Mouse (Mus musculus): ENCODE data around the gene Sipa1. TPM values are rescaled to one million over a fixed set of nuclear protein-coding genes. Genes with fewer than 3 reads are reported as not detected.
"Not testable (repeated sequence)": the region's sequence is repeated elsewhere in the genome, so short reads cannot be mapped to it uniquely, and the experiment has no call there.

Sipa1 gene
- 10 to 100 TPM; 19.0 to 25.6 TPM for polyA plus RNA-seq (2017; shearing (Covaris generic))

- peak; percentile 92 for ATAC-seq
Measured at GRCm38 (mm10) chr19:5662981-5663913, at the start of gene Sipa1. Sipa1 (minus strand) TSS chr19:5663707.

- no peak for ATAC-seq
Measured at GRCm38 (mm10) chr19:5713255-5713654, 49.7 kb upstream of the Sipa1 start.

- ATAC-seq = no peak
Measured at GRCm38 (mm10) chr19:5711907-5712460, 48.5 kb upstream of the Sipa1 start.

- peak; percentile 45 for ATAC-seq
Measured at GRCm38 (mm10) chr19:5711218-5711617, 47.7 kb upstream of the Sipa1 start.

GRCm38 (mm10) chr19:5710581-5710980 lies 47.1 kb upstream of the Sipa1 start:
- no peak for ATAC-seq

GRCm38 (mm10) chr19:5710068-5710467 lies 46.6 kb upstream of the Sipa1 start:
- no peak for ATAC-seq

GRCm38 (mm10) chr19:5704801-5705571 lies 41.5 kb upstream of the Sipa1 start:
- peak; percentile 73 for ATAC-seq

GRCm38 (mm10) chr19:5704163-5704800 lies 40.8 kb upstream of the Sipa1 start, which contains the start of gene Kcnk7:
Kcnk7 (plus strand) TSS chr19:5704367.
- peak; percentile 75 for ATAC-seq

GRCm38 (mm10) chr19:5695849-5696462 lies 32.4 kb upstream of the Sipa1 start:
- ATAC-seq = no peak

- ATAC-seq = no peak
Measured at GRCm38 (mm10) chr19:5693801-5694200, 30.3 kb upstream of the Sipa1 start.

- no peak for ATAC-seq
Measured at GRCm38 (mm10) chr19:5692913-5693396, 29.4 kb upstream of the Sipa1 start.

- no peak for ATAC-seq
Measured at GRCm38 (mm10) chr19:5692086-5692912, 28.8 kb upstream of the Sipa1 start.

- no peak for ATAC-seq
Measured at GRCm38 (mm10) chr19:5691601-5692000, 28.1 kb upstream of the Sipa1 start.

GRCm38 (mm10) chr19:5690343-5690735 lies 26.8 kb upstream of the Sipa1 start:
- no peak for ATAC-seq

- peak; percentile 73 for ATAC-seq
Measured at GRCm38 (mm10) chr19:5689565-5690342, 26.2 kb upstream of the Sipa1 start.

GRCm38 (mm10) chr19:5689088-5689428 lies 25.6 kb upstream of the Sipa1 start:
- no peak for ATAC-seq

GRCm38 (mm10) chr19:5688200-5689087 lies 24.9 kb upstream of the Sipa1 start, which contains the start of the genes Map3k11 and Pcnx3:
Map3k11 (plus strand) TSS chr19:5688742.
Pcnx3 (minus strand) TSS chr19:5688908.
- peak; percentile 78 for ATAC-seq

- no peak for ATAC-seq
Measured at GRCm38 (mm10) chr19:5687738-5688137, 24.2 kb upstream of the Sipa1 start.

- ATAC-seq = not testable (repeated sequence)
Measured at GRCm38 (mm10) chr19:5686954-5687353, 23.4 kb upstream of the Sipa1 start.

Data from CD4-positive, CD25-positive, alpha-beta regulatory T cell, adult 4 months (primary cell).